9 mouse cellular contexts compared by ENCODE assay signal in the genomic region with DNA sequence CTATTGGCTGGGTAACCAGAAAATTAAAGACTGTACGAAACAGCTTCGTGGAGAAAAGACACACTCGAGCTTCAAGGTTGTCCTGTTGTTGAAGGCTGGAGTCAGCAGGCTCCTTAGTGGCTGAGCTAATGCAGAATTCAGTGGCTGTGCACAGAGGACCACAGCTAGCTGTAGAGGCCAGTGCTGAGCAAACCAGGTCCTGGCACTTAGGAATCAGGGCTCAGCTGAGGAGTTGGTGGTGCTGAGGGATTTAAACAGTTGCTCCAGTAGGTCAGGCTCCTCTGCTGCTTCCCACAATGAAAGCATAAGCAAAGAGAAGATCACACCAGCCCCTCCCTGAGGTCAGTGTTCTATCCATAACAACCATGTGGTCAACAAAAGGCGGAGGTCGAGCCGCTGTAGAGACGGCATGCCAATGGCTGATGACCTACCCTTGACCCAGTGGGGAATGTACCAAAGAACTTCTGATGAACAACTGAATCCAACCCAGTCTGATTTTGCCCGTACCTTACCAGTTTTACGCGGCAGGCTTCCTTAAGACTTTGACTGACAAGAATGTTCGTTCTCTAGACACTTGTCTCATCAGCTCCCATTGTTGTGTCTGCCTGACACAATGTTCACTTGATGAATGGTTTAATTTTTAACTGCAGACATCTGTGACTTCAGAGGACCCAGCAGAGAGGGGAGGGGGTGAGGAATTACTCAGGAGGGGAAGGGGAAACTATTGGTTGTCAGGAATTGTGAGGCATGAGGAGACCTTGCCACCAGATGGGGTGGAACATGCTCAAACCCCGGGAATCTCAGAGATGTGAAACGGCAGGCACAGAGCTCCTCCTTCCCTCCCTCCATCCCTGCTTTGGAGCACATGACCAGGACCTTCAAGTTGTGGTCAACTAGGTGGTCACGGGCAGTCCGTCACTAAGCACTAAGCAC. TPM values are rescaled to one million over a fixed set of nuclear protein-coding genes. Genes with fewer than 3 reads are reported as not detected.
DNase-seq lines count a peak whose midpoint lies in the region; ATAC-seq and TF ChIP-seq lines count a peak whose summit lies in the region.
"Had no signal": no experiment of that assay in that cellular context is flagged by ENCODE, and none has a peak within 500 bp of the region (broad histone marks: within the 10 kb centered on the region; RNA-seq: fewer than 3 reads in every experiment).

No protein-coding gene starts in this region.

- no peaks in the 10 kb centered on the region for H3K36me3 ChIP-seq in heart, embryonic 13.5 days
- no peaks in the 10 kb centered on the region for H3K36me3 ChIP-seq in heart, adult 2 months (ENCODE audit: control insufficient read depth, insufficient read depth, low read length)
- H3K36me3 ChIP-seq in forebrain, embryonic 14.5 days (ENCODE audit: control insufficient read depth, insufficient read depth, low read length): no peaks in the 10 kb centered on the region
- no peaks in the 10 kb centered on the region for H3K36me3 ChIP-seq in neural tube, embryonic 13.5 days

- no peak overlapping the region for H3K4me2 ChIP-seq in heart, embryonic 13.5 days
- no peak overlapping the region for H3K4me2 ChIP-seq in forebrain, embryonic 14.5 days (ENCODE audit: low read length)
- H3K4me2 ChIP-seq in neural tube, embryonic 13.5 days: no peak overlapping the region

- no peak for DNase-seq in heart, adult 2 months
- peak; percentile 73 for DNase-seq in forebrain, embryonic 14.5 days (ENCODE audit: low spot score)
- peak; percentile 48 to 69 for DNase-seq in kidney, postnatal 25 days
- DNase-seq in layer of hippocampus, postnatal 10 days (ENCODE audit: low spot score in 2 of 2): no peak
- no peak for DNase-seq in layer of hippocampus, adult 18-20 months (ENCODE audit: low spot score in 2 of 2)
- no peak for DNase-seq in right cerebral cortex, postnatal 36 days (ENCODE audit: low spot score in 2 of 2)

- peaks cover 54% of the 10 kb centered on the region for H3K4me1 ChIP-seq in heart, embryonic 13.5 days
- H3K4me1 ChIP-seq in heart, adult 2 months (ENCODE audit: control insufficient read depth, insufficient read depth, low read length): peaks cover 11% of the 10 kb centered on the region
- peaks cover 23% of the 10 kb centered on the region for H3K4me1 ChIP-seq in forebrain, embryonic 14.5 days (ENCODE audit: control insufficient read depth, insufficient read depth, low read length)
- H3K4me1 ChIP-seq in neural tube, embryonic 13.5 days (replicated peaks): peaks cover 51% of the 10 kb centered on the region

- no peak for ATAC-seq in heart, embryonic 13.5 days (ENCODE audit: extremely low read depth, insufficient number of reproducible peaks, low FRiP score, low TSS enrichment)
- ATAC-seq in forebrain, embryonic 14.5 days: peak; percentile 56
- no peak for ATAC-seq in neural tube, embryonic 13.5 days (ENCODE audit: low read depth)

- TF ChIP-seq POLR2A in heart, adult 2 months (IDR thresholded peaks at IDR 0.05; ENCODE audit: insufficient read depth, low read depth, low read length): no peak

- no peak for TF ChIP-seq CTCF in heart, adult 2 months (IDR thresholded peaks at IDR 0.05)

- H3K79me2 ChIP-seq in heart, adult 2 months (replicated peaks; ENCODE audit: control insufficient read depth, insufficient read depth, low read length): no peaks in the 10 kb centered on the region

- H3K27ac ChIP-seq in heart, embryonic 13.5 days (replicated peaks): peak overlapping the region; percentile 79
- H3K27ac ChIP-seq in heart, adult 2 months: no peak overlapping the region
- H3K27ac ChIP-seq in forebrain, embryonic 14.5 days (ENCODE audit: low read depth, low read length): peak overlapping the region; percentile 59
- H3K27ac ChIP-seq in neural tube, embryonic 13.5 days (replicated peaks): peak overlapping the region; percentile 76

- no peaks in the 10 kb centered on the region for H3K9me3 ChIP-seq in heart, embryonic 13.5 days
- no peaks in the 10 kb centered on the region for H3K9me3 ChIP-seq in forebrain, embryonic 14.5 days (replicated peaks; ENCODE audit: control insufficient read depth, low read length)
- H3K9me3 ChIP-seq in neural tube, embryonic 13.5 days: no peaks in the 10 kb centered on the region

- H3K9ac ChIP-seq in heart, embryonic 13.5 days: 0 out of 2 replicates have a peak overlapping the region, but pooled peaks have one; percentile 62
- no peak overlapping the region for H3K9ac ChIP-seq in heart, adult 2 months (ENCODE audit: low read depth, low read length)
- no peak overlapping the region for H3K9ac ChIP-seq in forebrain, embryonic 14.5 days (ENCODE audit: low read length)
- H3K9ac ChIP-seq in neural tube, embryonic 13.5 days: no peak overlapping the region

- intact Hi-C loops in heart, adult 2 months (cut with DNase I): no loop called here

- TF ChIP-seq EP300 in heart, adult 2 months (IDR thresholded peaks at IDR 0.05; ENCODE audit: insufficient read depth, low read depth, low read length): no peak

- H3K27me3 ChIP-seq in heart, embryonic 13.5 days (replicated peaks): no peaks in the 10 kb centered on the region
- H3K27me3 ChIP-seq in heart, adult 2 months (ENCODE audit: control insufficient read depth, insufficient read depth, low read length): no peaks in the 10 kb centered on the region
- no peaks in the 10 kb centered on the region for H3K27me3 ChIP-seq in forebrain, embryonic 14.5 days (replicated peaks; ENCODE audit: control insufficient read depth, insufficient read depth, low read length)
- no peaks in the 10 kb centered on the region for H3K27me3 ChIP-seq in neural tube, embryonic 13.5 days

- WGBS in heart, embryonic 13.5 days: 42% methylated on average over 15 of the region's 15 CpGs
- WGBS in heart, adult 2 months: 66% methylated on average over 15 of the region's 15 CpGs
- 67% methylated on average over 15 of the region's 15 CpGs for WGBS in forebrain, embryonic 14.5 days
- WGBS in neural tube, embryonic 13.5 days: 28% methylated on average over 15 of the region's 15 CpGs

- H3K4me3 ChIP-seq in heart, embryonic 13.5 days: no peak overlapping the region
- no peak overlapping the region for H3K4me3 ChIP-seq in heart, adult 2 months
- H3K4me3 ChIP-seq in forebrain, embryonic 14.5 days (ENCODE audit: low read depth, low read length): no peak overlapping the region
- H3K4me3 ChIP-seq in neural tube, embryonic 13.5 days: no peak overlapping the region
- H3K4me3 ChIP-seq: erythroblast, embryonic 14.5 days had no signal

RNA-seq across cellular contexts. Expression of a gene that starts 57.6 kb away (rescaled TPM):
- 7.2 and 8.1 TPM in 2 replicates for polyA plus RNA-seq in heart, embryonic 13.5 days (2015; fragmentation: Nextera tagmentation; extraction: Ambion mirVana)
- 10 to 100 TPM; 19.9 to 21.1 TPM for total RNA-seq in heart, adult 2 months (2021)
- 25.5 and 26.5 TPM in 2 replicates for polyA plus RNA-seq in heart, adult 2 months (2012; rRNA removed)
- polyA plus RNA-seq in forebrain, embryonic 14.5 days (2014; fragmentation: Nextera tagmentation; extraction: Ambion mirVana): 8.6 and 12.7 TPM in 2 replicates
- polyA plus RNA-seq in neural tube, embryonic 13.5 days (2015; fragmentation: Nextera tagmentation; extraction: Ambion mirVana): 9.3 and 14.7 TPM in 2 replicates
- 1 to 10 TPM; 7.9 to 9.6 TPM for total RNA-seq in layer of hippocampus, postnatal 10 days (2021)
- total RNA-seq in layer of hippocampus, adult 18-20 months (2021): 10 to 100 TPM; 11.5 to 12.0 TPM
- polyA plus RNA-seq: erythroblast, embryonic 14.5 days had no signal

Comparison
In these comparisons a context has a peak if more than half of its experiments do, and no peak if none do; other contexts are left out.
1. DNase-seq: peak in forebrain, embryonic 14.5 days (single experiment) and kidney, postnatal 25 days (2 of 2); none in heart, adult 2 months (0 of 2), layer of hippocampus, postnatal 10 days (0 of 2), layer of hippocampus, adult 18-20 months (0 of 2) and right cerebral cortex, postnatal 36 days (0 of 2).